Mouse (Mus musculus): ENCODE data around the gene Sbf1. TPM values are rescaled to one million over a fixed set of nuclear protein-coding genes. Genes with fewer than 3 reads are reported as not detected.

Sbf1 gene
- polyA plus RNA-seq, 1 experiment from 2014 or later, result 97.2 TPM

- H3K4me2 ChIP-seq (ENCODE audit: low read length), result no peak overlapping the region
- H3K9ac ChIP-seq (replicated peaks; ENCODE audit: low read depth, low read length), result no peak overlapping the region
- H3K4me3 ChIP-seq (replicated peaks; ENCODE audit: low read length), result no peak overlapping the region
- 90% methylated on average over 7 of the region's 7 CpGs for WGBS
- no peaks in the 10 kb centered on the region for H3K9me3 ChIP-seq (ENCODE audit: control insufficient read depth, low read length)
- H3K4me1 ChIP-seq (replicated peaks; ENCODE audit: control insufficient read depth, insufficient read depth, low read length), result peaks cover 28% of the 10 kb centered on the region
- no peaks in the 10 kb centered on the region for H3K27me3 ChIP-seq (replicated peaks; ENCODE audit: control insufficient read depth, insufficient read depth, low read length)
- ATAC-seq, result no peak
- H3K36me3 ChIP-seq (ENCODE audit: control insufficient read depth, insufficient read depth), result peaks cover 2% of the 10 kb centered on the region
- H3K27ac ChIP-seq (ENCODE audit: low read length), result no peak overlapping the region
Observed at GRCm38 (mm10) chr15:89308406-89309139, 6.5 kb downstream of the Sbf1 start.

GRCm38 (mm10) chr15:89307461-89307860 lies 7.7 kb downstream of the Sbf1 start:
- no peak overlapping the region for H3K9ac ChIP-seq (replicated peaks; ENCODE audit: low read depth, low read length)
- no peak overlapping the region for H3K4me2 ChIP-seq (ENCODE audit: low read length)
- no peaks in the 10 kb centered on the region for H3K9me3 ChIP-seq (ENCODE audit: control insufficient read depth, low read length)
- H3K27me3 ChIP-seq (replicated peaks; ENCODE audit: control insufficient read depth, insufficient read depth, low read length), result no peaks in the 10 kb centered on the region
- H3K4me1 ChIP-seq (replicated peaks; ENCODE audit: control insufficient read depth, insufficient read depth, low read length), result peaks cover 18% of the 10 kb centered on the region
- H3K27ac ChIP-seq (ENCODE audit: low read length), result no peak overlapping the region
- no peak for ATAC-seq
- 94% methylated on average over 13 of the region's 13 CpGs for WGBS
- H3K36me3 ChIP-seq (ENCODE audit: control insufficient read depth, insufficient read depth), result peaks cover 6% of the 10 kb centered on the region
- no peak overlapping the region for H3K4me3 ChIP-seq (replicated peaks; ENCODE audit: low read length)

- Histone ChIP-seq H3K36me3 (ENCODE audit: control insufficient read depth, insufficient read depth) (peaks cover 14% of the 10 kb centered on the region), H3K4me2 (ENCODE audit: low read length) (no peak overlapping the region), H3K4me3 (replicated peaks; ENCODE audit: low read length) (no peak overlapping the region), H3K9ac (replicated peaks; ENCODE audit: low read depth, low read length) (no peak overlapping the region), H3K27ac (ENCODE audit: low read length) (no peak overlapping the region), H3K9me3 (ENCODE audit: control insufficient read depth, low read length) (no peaks in the 10 kb centered on the region), H3K27me3 (replicated peaks; ENCODE audit: control insufficient read depth, insufficient read depth, low read length) (no peaks in the 10 kb centered on the region), H3K4me1 (replicated peaks; ENCODE audit: control insufficient read depth, insufficient read depth, low read length) (peaks cover 12% of the 10 kb centered on the region)
- WGBS, result 68% methylated on average over 1 of the region's 1 CpGs
- ATAC-seq, result no peak
Observed at GRCm38 (mm10) chr15:89305966-89306365, 9.1 kb downstream of the Sbf1 start.

GRCm38 (mm10) chr15:89300600-89300999 lies 14.5 kb downstream of the Sbf1 start:
- peaks cover 31% of the 10 kb centered on the region for H3K36me3 ChIP-seq (ENCODE audit: control insufficient read depth, insufficient read depth)
- no peaks in the 10 kb centered on the region for H3K27me3 ChIP-seq (replicated peaks; ENCODE audit: control insufficient read depth, insufficient read depth, low read length)
- H3K4me1 ChIP-seq (replicated peaks; ENCODE audit: control insufficient read depth, insufficient read depth, low read length), result no peaks in the 10 kb centered on the region
- no peaks in the 10 kb centered on the region for H3K9me3 ChIP-seq (ENCODE audit: control insufficient read depth, low read length)
- H3K4me2 ChIP-seq (ENCODE audit: low read length), result no peak overlapping the region
- no peak overlapping the region for H3K4me3 ChIP-seq (replicated peaks; ENCODE audit: low read length)
- 93% methylated on average over 8 of the region's 8 CpGs for WGBS
- no peak overlapping the region for H3K27ac ChIP-seq (ENCODE audit: low read length)
- no peak for ATAC-seq
- no peak overlapping the region for H3K9ac ChIP-seq (replicated peaks; ENCODE audit: low read depth, low read length)

- 90% methylated on average over 13 of the region's 13 CpGs for WGBS
Observed at GRCm38 (mm10) chr15:89300180-89300579, 14.9 kb downstream of the Sbf1 start.

GRCm38 (mm10) chr15:89297695-89298094 lies 17.4 kb downstream of the Sbf1 start:
- Histone ChIP-seq H3K27ac (ENCODE audit: low read length) (no peak overlapping the region), H3K9me3 (ENCODE audit: control insufficient read depth, low read length) (no peaks in the 10 kb centered on the region), H3K4me3 (replicated peaks; ENCODE audit: low read length) (no peak overlapping the region), H3K4me1 (replicated peaks; ENCODE audit: control insufficient read depth, insufficient read depth, low read length) (no peaks in the 10 kb centered on the region), H3K27me3 (replicated peaks; ENCODE audit: control insufficient read depth, insufficient read depth, low read length) (no peaks in the 10 kb centered on the region), H3K36me3 (ENCODE audit: control insufficient read depth, insufficient read depth) (peaks cover 39% of the 10 kb centered on the region), H3K4me2 (ENCODE audit: low read length) (no peak overlapping the region), H3K9ac (replicated peaks; ENCODE audit: low read depth, low read length) (no peak overlapping the region)
- 96% methylated on average over 2 of the region's 2 CpGs for WGBS
- no peak for ATAC-seq

More at GRCm38 (mm10) chr15:89300180-89300579, 14.9 kb downstream of the Sbf1 start:
- H3K4me3 ChIP-seq (replicated peaks; ENCODE audit: low read length), result no peak overlapping the region
- no peaks in the 10 kb centered on the region for H3K9me3 ChIP-seq (ENCODE audit: control insufficient read depth, low read length)
- no peaks in the 10 kb centered on the region for H3K4me1 ChIP-seq (replicated peaks; ENCODE audit: control insufficient read depth, insufficient read depth, low read length)
- H3K27me3 ChIP-seq (replicated peaks; ENCODE audit: control insufficient read depth, insufficient read depth, low read length), result no peaks in the 10 kb centered on the region
- no peak overlapping the region for H3K27ac ChIP-seq (ENCODE audit: low read length)
- H3K4me2 ChIP-seq (ENCODE audit: low read length), result no peak overlapping the region
- H3K9ac ChIP-seq (replicated peaks; ENCODE audit: low read depth, low read length), result no peak overlapping the region
- peaks cover 29% of the 10 kb centered on the region for H3K36me3 ChIP-seq (ENCODE audit: control insufficient read depth, insufficient read depth)
- no peak for ATAC-seq

- H3K27me3 ChIP-seq (replicated peaks; ENCODE audit: control insufficient read depth, insufficient read depth, low read length), result no peaks in the 10 kb centered on the region
- no peak overlapping the region for H3K4me3 ChIP-seq (replicated peaks; ENCODE audit: low read length)
- no peak overlapping the region for H3K9ac ChIP-seq (replicated peaks; ENCODE audit: low read depth, low read length)
- no peaks in the 10 kb centered on the region for H3K9me3 ChIP-seq (ENCODE audit: control insufficient read depth, low read length)
- no peaks in the 10 kb centered on the region for H3K4me1 ChIP-seq (replicated peaks; ENCODE audit: control insufficient read depth, insufficient read depth, low read length)
- no peak overlapping the region for H3K4me2 ChIP-seq (ENCODE audit: low read length)
- ATAC-seq, result no peak
- peaks cover 31% of the 10 kb centered on the region for H3K36me3 ChIP-seq (ENCODE audit: control insufficient read depth, insufficient read depth)
- WGBS, result 52% methylated on average over 1 of the region's 1 CpGs
- no peak overlapping the region for H3K27ac ChIP-seq (ENCODE audit: low read length)
Observed at GRCm38 (mm10) chr15:89296465-89296864, 18.6 kb downstream of the Sbf1 start.

GRCm38 (mm10) chr15:89295580-89296165 lies 19.4 kb downstream of the Sbf1 start:
- Histone ChIP-seq H3K36me3 (ENCODE audit: control insufficient read depth, insufficient read depth) (peaks cover 27% of the 10 kb centered on the region), H3K9ac (replicated peaks; ENCODE audit: low read depth, low read length) (no peak overlapping the region), H3K4me1 (replicated peaks; ENCODE audit: control insufficient read depth, insufficient read depth, low read length) (no peaks in the 10 kb centered on the region), H3K27me3 (replicated peaks; ENCODE audit: control insufficient read depth, insufficient read depth, low read length) (no peaks in the 10 kb centered on the region), H3K4me2 (ENCODE audit: low read length) (no peak overlapping the region), H3K9me3 (ENCODE audit: control insufficient read depth, low read length) (no peaks in the 10 kb centered on the region), H3K27ac (ENCODE audit: low read length) (no peak overlapping the region), H3K4me3 (replicated peaks; ENCODE audit: low read length) (no peak overlapping the region)
- no peak for ATAC-seq
- WGBS, result 93% methylated on average over 8 of the region's 8 CpGs

- no peak overlapping the region for H3K4me3 ChIP-seq (replicated peaks; ENCODE audit: low read length)
- H3K9me3 ChIP-seq (ENCODE audit: control insufficient read depth, low read length), result no peaks in the 10 kb centered on the region
- H3K27ac ChIP-seq (ENCODE audit: low read length), result no peak overlapping the region
- no peak overlapping the region for H3K4me2 ChIP-seq (ENCODE audit: low read length)
- H3K4me1 ChIP-seq (replicated peaks; ENCODE audit: control insufficient read depth, insufficient read depth, low read length), result no peaks in the 10 kb centered on the region
- H3K27me3 ChIP-seq (replicated peaks; ENCODE audit: control insufficient read depth, insufficient read depth, low read length), result no peaks in the 10 kb centered on the region
- no peak overlapping the region for H3K9ac ChIP-seq (replicated peaks; ENCODE audit: low read depth, low read length)
- ATAC-seq, result no peak
- 94% methylated on average over 10 of the region's 10 CpGs for WGBS
- H3K36me3 ChIP-seq (ENCODE audit: control insufficient read depth, insufficient read depth), result peaks cover 19% of the 10 kb centered on the region
Observed at GRCm38 (mm10) chr15:89293778-89294177, 21.3 kb downstream of the Sbf1 start.

All from forebrain, embryonic 16.5 days (tissue).